Mouse (Mus musculus) MEL (cell line): Measurements from ENCODE around the gene Mef2b.

ENCODE experiments used
- BHLHE40 ChIP-seq: IDR thresholded peaks from 2 replicates; pipeline ENCODE4 v1.6.1; 2012; ENCODE audit warnings: low read depth, mild to moderate bottlenecking, inconsistent platforms, low read length, improper control_type of control experiment, borderline replicate concordance
- CTCF ChIP-seq, 3 experiments: IDR thresholded peaks in 2 of 3; conservative IDR thresholded peaks in 1 of 3; 2 replicates each; pipeline ENCODE4 v1.5.1; 2011 to 2012; ENCODE audit warnings: low read length in 3 of 3, low read depth in 2 of 3, mild to moderate bottlenecking in 2 of 3, improper control_type of control experiment in 1 of 3, inconsistent platforms in 1 of 3, mixed read lengths in 1 of 3, moderate library complexity in 1 of 3; ENCODE audit not compliant: control insufficient read depth in 1 of 3, insufficient read depth in 1 of 3, poor library complexity in 1 of 3, severe bottlenecking in 1 of 3
- KAT2A ChIP-seq: conservative IDR thresholded peaks from 2 replicates; pipeline ENCODE4 v1.6.1; 2012; ENCODE audit warnings: low read depth, low read length, improper control_type of control experiment, inconsistent platforms
- NELFE ChIP-seq: IDR thresholded peaks from 2 replicates; pipeline ENCODE4 v1.6.1; 2011; ENCODE audit warnings: low read depth, low read length, improper control_type of control experiment
- TAL1 ChIP-seq: IDR thresholded peaks from 2 replicates; pipeline ENCODE4 v1.6.1; 2012; ENCODE audit warnings: mild to moderate bottlenecking, inconsistent platforms, low read length, moderate library complexity, mixed read lengths

DNA sequence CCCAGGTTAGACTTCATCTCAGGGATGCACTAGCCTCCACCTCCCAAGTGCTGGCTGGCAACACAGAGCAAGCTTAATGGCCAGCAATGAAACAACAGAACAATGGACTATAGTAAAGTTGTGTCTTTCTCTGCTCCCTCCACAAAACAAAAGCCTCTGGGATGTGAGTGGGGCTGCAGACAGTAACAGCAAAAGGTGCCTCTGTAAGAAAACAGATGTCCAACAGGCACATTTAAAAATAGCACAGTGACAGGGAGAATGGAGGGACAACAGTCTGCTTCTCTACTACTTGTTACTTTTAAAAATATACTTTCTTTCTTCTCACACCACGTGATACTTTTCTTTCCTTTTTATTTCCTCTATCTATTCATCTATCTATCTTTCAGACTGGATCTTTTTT lies 65.2 kb downstream of the Mef2b start:
- TF ChIP-seq NELFE (no peak), BHLHE40 (no peak), CTCF (IDR thresholded peaks at IDR 0.05 in 2 of 3, conservative IDR thresholded peaks at IDR 0.05 in 1 of 3; ENCODE audit: control insufficient read depth in 1 of 3, insufficient read depth in 1 of 3, low read depth in 2 of 3, low read length in 3 of 3, poor library complexity in 1 of 3, severe bottlenecking in 1 of 3) (no peak), TAL1 (no peak), KAT2A (no peak)
